34 mouse cellular contexts compared by ENCODE assay signal in the genomic region with DNA sequence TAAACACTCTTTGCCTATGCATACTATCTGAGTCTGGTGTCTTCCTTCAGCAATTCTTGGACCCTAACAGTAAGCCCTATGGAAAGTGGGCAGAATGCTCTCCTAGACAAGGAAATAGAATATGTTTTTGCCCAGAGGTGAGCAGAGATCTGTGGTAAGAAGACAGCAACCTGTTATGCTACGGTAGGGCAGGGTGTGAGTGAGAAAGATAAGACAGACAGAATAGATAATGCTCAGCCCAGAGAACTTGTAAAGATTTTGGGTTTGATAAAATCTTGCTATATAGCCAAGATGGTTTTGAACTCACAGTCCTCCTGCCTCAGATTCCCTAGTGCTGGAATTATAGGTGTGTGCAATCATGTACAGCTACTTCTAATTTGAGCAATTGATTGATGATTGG.
"Had no signal": no experiment of that assay in that cellular context is flagged by ENCODE, and none has a peak within 500 bp of the region (broad histone marks: within the 10 kb centered on the region; RNA-seq: fewer than 3 reads in every experiment).

No protein-coding gene starts in this region.

- H3K27ac ChIP-seq: heart, embryonic 13.5 days; heart, embryonic 15.5 days; hindbrain, embryonic 10.5 days; hindbrain, embryonic 12.5 days; hindbrain, embryonic 13.5 days; hindbrain, embryonic 14.5 days; hindbrain, embryonic 15.5 days; hindbrain, postnatal 0 days; intestine, embryonic 15.5 days; kidney, embryonic 15.5 days; kidney, postnatal 0 days; layer of hippocampus, adult 2 months; left cerebral cortex, adult 2 months had no signal

- H3K4me3 ChIP-seq: heart, embryonic 12.5 days; heart, embryonic 13.5 days; heart, embryonic 15.5 days; hindbrain, embryonic 10.5 days; hindbrain, embryonic 12.5 days; hindbrain, embryonic 13.5 days; hindbrain, embryonic 15.5 days; intestine, embryonic 15.5 days; kidney, embryonic 15.5 days; layer of hippocampus, adult 2 months; left cerebral cortex, adult 2 months had no signal

- H3K9me3 ChIP-seq: heart, embryonic 12.5 days; heart, embryonic 13.5 days; heart, embryonic 15.5 days; hindbrain, embryonic 10.5 days; hindbrain, embryonic 12.5 days; hindbrain, embryonic 13.5 days; hindbrain, embryonic 15.5 days; intestine, embryonic 15.5 days; kidney, embryonic 15.5 days had no signal

- H3K36me3 ChIP-seq: heart, embryonic 12.5 days; heart, embryonic 13.5 days; heart, embryonic 15.5 days; hindbrain, embryonic 10.5 days; hindbrain, embryonic 12.5 days; hindbrain, embryonic 13.5 days; hindbrain, embryonic 15.5 days; intestine, embryonic 15.5 days; kidney, embryonic 15.5 days had no signal

- H3K27me3 ChIP-seq: heart, embryonic 12.5 days; heart, embryonic 13.5 days; heart, embryonic 15.5 days; hindbrain, embryonic 12.5 days; hindbrain, embryonic 13.5 days; hindbrain, embryonic 15.5 days; intestine, embryonic 15.5 days; kidney, embryonic 15.5 days had no signal

- ATAC-seq: hindbrain, embryonic 16.5 days; hindbrain, postnatal 0 days; inflammation-experienced regulatory T-cells, adult 6 months; intestine, embryonic 15.5 days; intestine, embryonic 16.5 days; intestine, postnatal 0 days had no signal

- H3K9ac ChIP-seq: heart, embryonic 12.5 days; heart, embryonic 13.5 days; heart, embryonic 15.5 days; hindbrain, embryonic 12.5 days; hindbrain, embryonic 13.5 days; hindbrain, embryonic 14.5 days; hindbrain, embryonic 15.5 days; intestine, embryonic 15.5 days; kidney, embryonic 15.5 days had no signal

- DNase-seq: heart, postnatal 10 days; heart, postnatal 14 days; heart, postnatal 4 days; kidney, adult 11 months; kidney, adult 18-20 months; kidney, adult 2 months; kidney, adult 8-10 months; kidney, adult 9 months; kidney, postnatal 10 days; kidney, postnatal 14 days; kidney, postnatal 25 days; kidney, postnatal 36 days; kidney, postnatal 4 days; layer of hippocampus, adult 9-11 months; layer of hippocampus, postnatal 36 days had no signal

- H3K4me2 ChIP-seq: heart, embryonic 11.5 days; heart, embryonic 12.5 days; heart, embryonic 13.5 days; heart, embryonic 15.5 days; hindbrain, embryonic 12.5 days; hindbrain, embryonic 13.5 days; hindbrain, embryonic 14.5 days; hindbrain, embryonic 15.5 days; intestine, embryonic 15.5 days; kidney, embryonic 15.5 days had no signal
